Mouse (Mus musculus) liver, embryonic 11.5 days (tissue): ENCODE measurements around the gene Nae1. TPM values are rescaled to one million over a fixed set of nuclear protein-coding genes. Genes with fewer than 3 reads are reported as not detected.

ENCODE experiments used
- ATAC-seq: fragments of 200-750 bp; cut with Nextera tagmentation; replicated peaks from 2 replicates; pipeline ENCODE4 v1.8.0; 2017; ENCODE audit warnings: moderate number of reproducible peaks, mild to moderate bottlenecking, moderate TSS enrichment, moderate library complexity; ENCODE audit not compliant: low FRiP score
- DNase-seq: peaks from one replicate; pipeline ENCODE4 v3.0.0-alpha.2; 2017; ENCODE audit warnings: low spot score
- H3K27ac ChIP-seq: fragments of 300-500 bp; sonication (generic); 2 replicates; pipeline ENCODE4 v1.5.1; 2014; ENCODE audit warnings: mild to moderate bottlenecking, low read depth, low read length, control low read depth
- H3K27me3 ChIP-seq: fragments of 300-500 bp; sonication (generic); replicated peaks from 2 replicates; pipeline ENCODE4 v1.6.1; 2014; ENCODE audit warnings: low read length, mixed read lengths; ENCODE audit not compliant: control insufficient read depth, insufficient read depth
- H3K36me3 ChIP-seq: fragments of 300-500 bp; sonication (generic); 2 replicates; pipeline ENCODE4 v1.6.1; 2014; ENCODE audit warnings: mild to moderate bottlenecking, low read length, moderate library complexity, mixed read lengths; ENCODE audit not compliant: control insufficient read depth, insufficient read depth
- H3K4me1 ChIP-seq: fragments of 300-500 bp; sonication (generic); replicated peaks from 2 replicates; pipeline ENCODE4 v1.6.1; 2014; ENCODE audit warnings: low read length, mixed read lengths; ENCODE audit not compliant: control insufficient read depth, insufficient read depth
- H3K4me2 ChIP-seq: fragments of 300-500 bp; sonication (generic); 2 replicates; pipeline ENCODE4 v1.6.1; 2014; ENCODE audit warnings: mild to moderate bottlenecking, control low read depth, moderate library complexity
- H3K4me3 ChIP-seq: fragments of 300-500 bp; sonication (generic); 2 replicates; pipeline ENCODE4 v1.5.1; 2014; ENCODE audit warnings: low read depth, low read length, control low read depth
- H3K9ac ChIP-seq: fragments of 300-500 bp; sonication (generic); 2 replicates; pipeline ENCODE4 v1.6.1; 2014; ENCODE audit warnings: low read depth, low read length, control low read depth
- H3K9me3 ChIP-seq: fragments of 300-500 bp; sonication (generic); 2 replicates; pipeline ENCODE4 v1.6.1; 2016; ENCODE audit warnings: low read length, inconsistent platforms, mixed read lengths; ENCODE audit not compliant: control insufficient read depth
- WGBS: fragments of 180-500 bp; shearing (Covaris S2); extraction: QIAGEN DNeasy Blood & Tissue Kit; methylation state at CpG from one replicate; pipeline ENCODE4 v1.1.7; 2014; 5-methylcytosine and 5-hydroxymethylcytosine counted together
- polyA plus RNA-seq: library from polyadenylated mRNA; unstranded; fragments of >200 nt; fragmentation: Nextera tagmentation; extraction: Ambion mirVana; gene quantifications from 2 replicates; pipeline ENCODE4 v1.2.1, GENCODE M21; 2014

Nae1 gene
- polyA plus RNA-seq, 1 experiment from 2014 or later, result 77.3 TPM

DNA sequence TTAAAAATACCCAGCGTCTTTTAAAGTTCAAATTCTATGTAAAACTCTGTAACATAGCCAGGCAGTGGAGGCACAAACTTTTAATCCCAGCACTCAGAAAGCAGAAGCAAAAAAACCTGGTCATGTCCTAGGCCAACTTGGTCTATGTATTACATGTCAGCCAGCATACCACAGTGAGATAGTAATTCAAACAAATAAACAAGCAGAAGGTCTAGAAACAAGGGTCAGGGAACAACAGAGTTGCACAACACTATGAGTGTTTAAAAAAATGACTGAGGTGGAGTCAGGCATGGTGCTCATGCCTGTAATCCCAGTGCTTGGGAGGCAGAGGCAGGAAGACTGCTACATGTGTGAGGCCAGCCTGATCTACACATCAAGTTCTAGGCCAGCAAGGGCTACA lies 55.3 kb downstream of the Nae1 start:
- 63% methylated on average over 1 of the region's 1 CpGs for WGBS
- H3K4me1 ChIP-seq, result no peaks in the 10 kb centered on the region

DNA sequence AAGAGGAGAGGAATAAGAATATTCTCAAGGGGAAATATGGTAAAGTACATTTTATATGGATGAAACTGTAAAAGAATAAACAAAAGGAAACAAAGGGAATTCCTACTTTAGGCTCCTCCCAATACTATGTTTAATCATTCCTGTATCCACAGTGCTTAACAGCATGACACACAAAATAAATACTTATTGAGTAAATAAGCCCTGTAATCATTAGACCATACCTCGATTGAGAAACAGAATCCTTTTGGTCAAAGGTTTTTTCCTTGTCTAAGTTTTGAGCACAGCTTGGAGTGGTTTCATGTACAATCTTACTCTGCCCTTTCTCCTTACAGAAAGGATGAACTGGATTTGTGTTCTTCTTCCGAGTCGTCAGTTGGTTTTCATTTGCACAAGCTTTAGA lies 62.0 kb downstream of the Nae1 start:
- Histone ChIP-seq H3K4me3 (no peak overlapping the region), H3K9ac (no peak overlapping the region), H3K27ac (no peak overlapping the region), H3K4me2 (no peak overlapping the region), H3K4me1 (no peaks in the 10 kb centered on the region), H3K9me3 (no peaks in the 10 kb centered on the region), H3K27me3 (no peaks in the 10 kb centered on the region; the same call in 1 of the 2 replicates), H3K36me3 (no peaks in the 10 kb centered on the region)
- ATAC-seq (no peak), DNase-seq (no peak)
- 66% methylated on average over 3 of the region's 3 CpGs for WGBS

More for the DNA sequence above, 55.3 kb downstream of the Nae1 start:
- Histone ChIP-seq H3K27ac (no peak overlapping the region), H3K9ac (no peak overlapping the region), H3K36me3 (no peaks in the 10 kb centered on the region), H3K27me3 (no peaks in the 10 kb centered on the region; the same call in 1 of the 2 replicates), H3K4me3 (no peak overlapping the region), H3K4me2 (no peak overlapping the region), H3K9me3 (no peaks in the 10 kb centered on the region)
- ATAC-seq (no peak), DNase-seq (no peak)

DNA sequence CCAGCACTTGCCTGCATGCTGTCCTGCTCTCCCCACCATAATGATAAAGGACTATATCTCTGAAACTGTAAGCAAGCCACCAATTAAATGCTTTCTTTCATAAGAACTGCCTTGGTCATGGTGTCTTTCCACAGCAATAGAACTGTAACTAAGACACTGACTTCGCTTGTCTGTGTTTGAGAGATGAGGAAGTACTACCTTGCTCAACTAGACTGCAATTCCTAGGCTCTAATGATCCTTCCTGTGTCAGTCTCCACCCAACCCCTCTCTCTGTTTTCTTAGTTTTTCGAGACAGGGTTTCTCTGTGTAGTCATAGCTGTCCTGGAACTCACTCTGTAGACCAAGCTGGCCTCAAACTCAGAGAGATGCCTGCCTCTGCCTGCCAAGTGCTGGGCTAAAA lies 67.0 kb downstream of the Nae1 start:
- WGBS, result 64% methylated on average over 2 of the region's 2 CpGs
- Histone ChIP-seq H3K36me3 (no peaks in the 10 kb centered on the region), H3K9me3 (no peaks in the 10 kb centered on the region), H3K27me3 (no peaks in the 10 kb centered on the region), H3K4me3 (no peak overlapping the region), H3K27ac (no peak overlapping the region), H3K4me1 (no peaks in the 10 kb centered on the region), H3K4me2 (no peak overlapping the region), H3K9ac (no peak overlapping the region)
- no peak for ATAC-seq
- DNase-seq, result no peak

Other genes starting within 250 kb of the Nae1 start
- gene Cmtm2a, start 241.5 kb downstream of the Nae1 start, polyA plus RNA-seq, result not detected in 2 replicates
- gene Gm45711, start 224.6 kb downstream of the Nae1 start, polyA plus RNA-seq, result not detected in 2 replicates
- gene Cmtm1, start 224.5 kb downstream of the Nae1 start, polyA plus RNA-seq, result not detected in 2 replicates
- not detected in 2 replicates for gene Gm11020, start 213.1 kb downstream of the Nae1 start, polyA plus RNA-seq
- gene Cmtm2b, start 212.4 kb downstream of the Nae1 start, polyA plus RNA-seq, result not detected in 2 replicates
- gene Cmtm3, start 195.2 kb downstream of the Nae1 start, polyA plus RNA-seq, result 62.4 and 65.0 TPM in 2 replicates
- gene Cmtm4, start 138.8 kb downstream of the Nae1 start, polyA plus RNA-seq, result 1.2 and 1.3 TPM in 2 replicates
- gene Dync1li2, start 91.6 kb downstream of the Nae1 start, polyA plus RNA-seq, result 31.4 and 33.1 TPM in 2 replicates
- gene Terb1, start 24.7 kb downstream of the Nae1 start, polyA plus RNA-seq, result 0.05 TPM in 1 of 2 replicates, not detected in the other
- gene Car7, start 52 bp upstream of the Nae1 start, polyA plus RNA-seq, result 2.1 and 2.3 TPM in 2 replicates
- 10.6 and 11.1 TPM in 2 replicates for gene Pdp2, start 56.8 kb upstream of the Nae1 start, polyA plus RNA-seq
- 0.18 and 0.34 TPM in 2 replicates for gene Cdh16, start 89.8 kb upstream of the Nae1 start, polyA plus RNA-seq
- 1.6 and 4.1 TPM in 2 replicates for gene Rrad, start 96.7 kb upstream of the Nae1 start, polyA plus RNA-seq
- gene Ciao2b, start 107.3 kb upstream of the Nae1 start, polyA plus RNA-seq, result 93.1 and 94.0 TPM in 2 replicates
- gene Ces2a, start 199.4 kb upstream of the Nae1 start, polyA plus RNA-seq, result 2.0 and 2.3 TPM in 2 replicates